Mouse (Mus musculus) liver, embryonic 13.5 days (tissue): Measurements from ENCODE around the gene Trim47. TPM values are rescaled to one million over a fixed set of nuclear protein-coding genes. Genes with fewer than 3 reads are reported as not detected.

Source experiments
- ATAC-seq: fragments of 200-750 bp; cut with Nextera tagmentation; 2 replicates; pipeline ENCODE4 v1.8.0; 2017; ENCODE audit warnings: low read depth, mild to moderate bottlenecking, moderate number of reproducible peaks, moderate library complexity
- DNase-seq: peaks from one replicate; pipeline ENCODE4 v3.0.0; 2022
- H3K27ac ChIP-seq: fragments of 300-500 bp; sonication (generic); 2 replicates; pipeline ENCODE4 v1.5.1; 2015; ENCODE audit warnings: moderate library complexity, mild to moderate bottlenecking, inconsistent platforms
- H3K27me3 ChIP-seq: fragments of 300-500 bp; sonication (generic); 2 replicates; pipeline ENCODE4 v1.6.1; 2015; ENCODE audit warnings: mild to moderate bottlenecking, inconsistent platforms
- H3K36me3 ChIP-seq: fragments of 300-500 bp; sonication (generic); 2 replicates; pipeline ENCODE4 v1.6.1; 2015; ENCODE audit warnings: mild to moderate bottlenecking, inconsistent platforms
- H3K4me1 ChIP-seq: fragments of 300-500 bp; sonication (generic); replicated peaks from 2 replicates; pipeline ENCODE4 v1.6.1; 2015; ENCODE audit warnings: inconsistent platforms
- H3K4me2 ChIP-seq: fragments of 300-500 bp; sonication (generic); 2 replicates; pipeline ENCODE4 v1.6.1; 2015; ENCODE audit warnings: inconsistent platforms, mild to moderate bottlenecking, moderate library complexity
- H3K4me3 ChIP-seq: fragments of 300-500 bp; sonication (generic); replicated peaks from 2 replicates; pipeline ENCODE4 v1.5.1; 2015; ENCODE audit warnings: mild to moderate bottlenecking, inconsistent platforms
- H3K9ac ChIP-seq: fragments of 300-500 bp; sonication (generic); 2 replicates; pipeline ENCODE4 v1.6.1; 2015; ENCODE audit warnings: mild to moderate bottlenecking, inconsistent platforms
- H3K9me3 ChIP-seq: fragments of 300-500 bp; sonication (generic); replicated peaks from 2 replicates; pipeline ENCODE4 v1.6.1; 2016; ENCODE audit warnings: inconsistent platforms
- WGBS: fragments of 180-500 bp; shearing (Covaris S2); methylation state at CpG from one replicate; pipeline ENCODE4 v1.1.7; 2015; ENCODE audit not compliant: insufficient replicate concordance; 5-methylcytosine and 5-hydroxymethylcytosine counted together
- polyA plus RNA-seq: library from polyadenylated mRNA; unstranded; fragments of >200 nt; fragmentation: Nextera tagmentation; extraction: Ambion mirVana; gene quantifications from 2 replicates; pipeline ENCODE4 v1.2.1, GENCODE M21; 2015

Gene Trim47
- polyA plus RNA-seq, 1 experiment from 2014 or later, result 3.7 TPM

GRCm38 (mm10) chr11:116161312-116161711 lies 34.3 kb upstream of the Trim47 start:
- Histone ChIP-seq H3K4me2 (no peak overlapping the region), H3K36me3 (peaks cover 31% of the 10 kb centered on the region), H3K4me3 (no peak overlapping the region), H3K27ac (no peak overlapping the region), H3K27me3 (no peaks in the 10 kb centered on the region), H3K4me1 (peaks cover 15% of the 10 kb centered on the region), H3K9ac (no peak overlapping the region), H3K9me3 (no peaks in the 10 kb centered on the region)
- DNase-seq (no peak), ATAC-seq (no peak)
- 64% methylated on average over 12 of the region's 12 CpGs for WGBS

DNA sequence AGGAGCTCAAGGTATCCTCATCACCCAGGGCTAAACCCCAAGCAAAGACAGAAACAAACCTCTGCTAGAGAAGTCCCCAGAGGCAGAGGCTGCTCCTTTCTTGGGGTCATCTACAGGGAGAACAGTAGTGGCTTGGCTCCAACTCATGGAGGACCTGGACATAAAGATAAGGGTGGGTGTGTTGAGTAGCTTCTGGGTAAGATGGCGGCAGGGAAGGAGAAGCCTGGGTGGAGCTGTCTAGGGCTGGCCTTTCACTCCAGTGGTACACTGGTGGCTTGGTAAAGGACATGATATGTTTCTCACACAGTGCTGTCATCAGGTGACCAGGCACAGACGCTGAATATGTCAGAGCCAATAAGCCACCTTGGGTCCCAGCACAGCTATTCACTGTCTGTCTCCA lies 23.9 kb upstream of the Trim47 start:
- Histone ChIP-seq H3K36me3 (peaks cover 88% of the 10 kb centered on the region), H3K4me3 (no peak overlapping the region), H3K27me3 (no peaks in the 10 kb centered on the region), H3K9ac (peak overlapping the region; percentile 39), H3K9me3 (no peaks in the 10 kb centered on the region), H3K4me2 (peak overlapping the region; percentile 39), H3K27ac (peak overlapping the region; percentile 84), H3K4me1 (peaks cover 32% of the 10 kb centered on the region)
- 48% methylated on average over 2 of the region's 2 CpGs for WGBS
- ATAC-seq (peak; percentile 97), DNase-seq (peak; percentile 42)

GRCm38 (mm10) chr11:116149341-116149740 lies 22.3 kb upstream of the Trim47 start:
- Histone ChIP-seq H3K36me3 (peaks cover 85% of the 10 kb centered on the region), H3K4me2 (no peak overlapping the region), H3K9me3 (no peaks in the 10 kb centered on the region), H3K4me3 (no peak overlapping the region), H3K27ac (0 out of 2 replicates have a peak overlapping the region, but pooled peaks have one; percentile 31), H3K9ac (no peak overlapping the region), H3K4me1 (peaks cover 34% of the 10 kb centered on the region), H3K27me3 (no peaks in the 10 kb centered on the region)
- WGBS, result 81% methylated on average over 6 of the region's 6 CpGs
- ATAC-seq (no peak), DNase-seq (no peak)

DNA sequence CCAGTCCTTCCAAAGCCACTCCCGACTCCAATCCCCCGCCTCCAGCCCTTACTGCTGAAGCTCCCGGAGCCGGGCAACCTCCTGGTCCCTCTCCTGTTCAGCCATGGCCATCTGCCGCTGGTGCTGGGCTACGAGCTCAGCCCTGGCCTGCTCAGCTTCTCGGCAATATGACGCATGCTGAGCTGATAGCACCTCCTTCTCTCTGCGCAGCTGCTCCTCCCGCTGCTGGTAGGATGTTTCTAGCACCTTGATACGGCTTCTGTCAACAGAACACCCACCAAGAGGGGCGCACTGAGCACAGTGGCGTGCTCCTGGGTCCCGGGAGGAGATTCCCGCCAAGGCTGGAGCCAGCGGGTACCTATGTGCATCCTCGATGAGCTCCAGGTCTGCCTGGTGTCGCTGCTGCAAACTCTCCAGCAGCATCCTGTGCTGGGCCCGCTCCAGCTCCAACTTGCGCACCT lies 21.8 kb upstream of the Trim47 start:
- ATAC-seq (no peak), DNase-seq (no peak)
- Histone ChIP-seq H3K4me1 (peaks cover 40% of the 10 kb centered on the region), H3K27me3 (no peaks in the 10 kb centered on the region), H3K9me3 (no peaks in the 10 kb centered on the region), H3K27ac (no peak overlapping the region; the same call in 1 of the 2 replicates), H3K36me3 (peaks cover 83% of the 10 kb centered on the region), H3K4me3 (no peak overlapping the region), H3K9ac (no peak overlapping the region), H3K4me2 (no peak overlapping the region)
- 78% methylated on average over 20 of the region's 20 CpGs for WGBS

- Histone ChIP-seq H3K4me2 (no peak overlapping the region), H3K4me3 (no peak overlapping the region), H3K36me3 (peaks cover 71% of the 10 kb centered on the region), H3K9ac (no peak overlapping the region), H3K27ac (peak overlapping the region; percentile 51), H3K27me3 (no peaks in the 10 kb centered on the region), H3K9me3 (no peaks in the 10 kb centered on the region), H3K4me1 (peaks cover 53% of the 10 kb centered on the region)
- DNase-seq, result no peak
- ATAC-seq, result no peak
- 80% methylated on average over 25 of the region's 25 CpGs for WGBS
Observed at GRCm38 (mm10) chr11:116146294-116146985, 19.4 kb upstream of the Trim47 start.

- no peak overlapping the region for H3K4me3 ChIP-seq
- peak overlapping the region; percentile 89 for H3K27ac ChIP-seq
- H3K27me3 ChIP-seq, result no peaks in the 10 kb centered on the region
- H3K4me1 ChIP-seq, result peaks cover 49% of the 10 kb centered on the region
- H3K9me3 ChIP-seq, result no peaks in the 10 kb centered on the region
- H3K36me3 ChIP-seq, result peaks cover 63% of the 10 kb centered on the region
- no peak for DNase-seq
- no peak overlapping the region for H3K4me2 ChIP-seq
- no peak overlapping the region for H3K9ac ChIP-seq
- WGBS, result 77% methylated on average over 18 of the region's 18 CpGs
- no peak for ATAC-seq
Observed at GRCm38 (mm10) chr11:116145481-116146293, 18.7 kb upstream of the Trim47 start.

- peak overlapping the region; percentile 62 for H3K9ac ChIP-seq
- 55% methylated on average over 3 of the region's 3 CpGs for WGBS
- H3K9me3 ChIP-seq, result no peaks in the 10 kb centered on the region
- H3K27ac ChIP-seq, result peak overlapping the region; percentile 89
- H3K27me3 ChIP-seq, result no peaks in the 10 kb centered on the region
- peak overlapping the region; percentile 37 for H3K4me2 ChIP-seq
- H3K36me3 ChIP-seq, result peaks cover 42% of the 10 kb centered on the region
- DNase-seq (no peak), ATAC-seq (peak; percentile 32)
- no peak overlapping the region for H3K4me3 ChIP-seq
- H3K4me1 ChIP-seq, result peaks cover 47% of the 10 kb centered on the region
Observed at GRCm38 (mm10) chr11:116143468-116143867, 16.5 kb upstream of the Trim47 start.

- ATAC-seq (peak; percentile 58), DNase-seq (peak; percentile 81)
- Histone ChIP-seq H3K27me3 (no peaks in the 10 kb centered on the region), H3K27ac (peak overlapping the region; percentile 89), H3K4me2 (peak overlapping the region; percentile 37), H3K9me3 (no peaks in the 10 kb centered on the region), H3K36me3 (peaks cover 36% of the 10 kb centered on the region), H3K4me3 (no peak overlapping the region), H3K9ac (peak overlapping the region; percentile 62), H3K4me1 (peaks cover 56% of the 10 kb centered on the region)
- 57% methylated on average over 10 of the region's 10 CpGs for WGBS
Observed at GRCm38 (mm10) chr11:116142211-116142991, 15.4 kb upstream of the Trim47 start.

GRCm38 (mm10) chr11:116138468-116139138 lies 11.6 kb upstream of the Trim47 start, which contains the start of gene Mrpl38:
TSS of gene Mrpl38 (minus strand) at chr11:116138868.
- peak; percentile 91 for DNase-seq
- Histone ChIP-seq H3K36me3 (peaks cover 39% of the 10 kb centered on the region), H3K9me3 (no peaks in the 10 kb centered on the region), H3K4me3 (peak within 1 kb of the TSS; percentile 91), H3K9ac (peak within 1 kb of the TSS; percentile 91), H3K4me2 (peak within 1 kb of the TSS; percentile 91), H3K4me1 (peaks cover 58% of the 10 kb centered on the region), H3K27ac (peak within 1 kb of the TSS; percentile 79), H3K27me3 (no peaks in the 10 kb centered on the region)
- ATAC-seq, result peak; percentile 90
- WGBS, result under 1% methylated on average over 60 of the region's 60 CpGs

DNA sequence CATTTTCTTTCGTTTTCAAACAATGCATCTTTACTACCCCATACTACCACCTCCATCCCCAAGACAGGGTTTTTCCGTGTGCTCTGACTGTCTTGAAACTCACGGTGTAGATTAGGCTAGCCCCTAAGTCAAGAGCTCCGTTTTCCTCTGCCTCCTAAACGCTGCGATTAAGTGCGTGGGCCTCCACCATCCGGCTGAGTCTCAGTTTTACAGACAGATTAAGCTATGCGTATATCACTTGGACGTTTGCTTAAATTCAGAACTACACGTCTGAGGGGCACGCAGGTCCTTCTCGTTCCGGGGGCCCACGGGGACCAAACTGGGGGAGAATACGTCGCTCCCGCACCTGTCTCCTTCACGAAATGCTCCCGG lies 11.1 kb upstream of the Trim47 start:
- Histone ChIP-seq H3K9ac (peak overlapping the region; percentile 91), H3K4me1 (peaks cover 52% of the 10 kb centered on the region), H3K27ac (peak overlapping the region; percentile 79), H3K4me2 (peak overlapping the region; percentile 91), H3K36me3 (peaks cover 35% of the 10 kb centered on the region), H3K4me3 (peak overlapping the region; percentile 91), H3K27me3 (no peaks in the 10 kb centered on the region), H3K9me3 (no peaks in the 10 kb centered on the region)
- no peak for DNase-seq
- ATAC-seq, result no peak
- under 1% methylated on average over 20 of the region's 20 CpGs for WGBS
